ENCODE assay signal across 28 mouse cellular contexts in genomic region chr10:27174271-27174670, GRCm38 (mm10).
DNase-seq lines count a peak whose midpoint lies in the region; ATAC-seq and TF ChIP-seq lines count a peak whose summit lies in the region.
"Had no signal": no experiment of that assay in that cellular context is flagged by ENCODE, and none has a peak within 500 bp of the region (broad histone marks: within the 10 kb centered on the region; RNA-seq: fewer than 3 reads in every experiment).

No protein-coding gene starts in this region.

- no peak overlapping the region for H3K27ac ChIP-seq in lung, embryonic 14.5 days (ENCODE audit: low read depth)
- no peak overlapping the region for H3K27ac ChIP-seq in forebrain, embryonic 15.5 days (replicated peaks)
- H3K27ac ChIP-seq in forebrain, embryonic 14.5 days (ENCODE audit: low read depth, low read length) = no peak overlapping the region
- H3K27ac ChIP-seq: embryonic facial prominence, embryonic 12.5 days; embryonic facial prominence, embryonic 15.5 days; forebrain, embryonic 10.5 days; forebrain, embryonic 13.5 days; heart, embryonic 15.5 days; hindbrain, embryonic 10.5 days; hindbrain, embryonic 13.5 days; intestine, embryonic 15.5 days had no signal

- H3K36me3 ChIP-seq in lung, embryonic 14.5 days (ENCODE audit: insufficient read depth) = no peaks in the 10 kb centered on the region
- no peaks in the 10 kb centered on the region for H3K36me3 ChIP-seq in forebrain, embryonic 15.5 days
- H3K36me3 ChIP-seq in forebrain, embryonic 14.5 days (ENCODE audit: control insufficient read depth, insufficient read depth, low read length) = no peaks in the 10 kb centered on the region
- H3K36me3 ChIP-seq: embryonic facial prominence, embryonic 12.5 days; embryonic facial prominence, embryonic 15.5 days; forebrain, embryonic 10.5 days; heart, embryonic 12.5 days; heart, embryonic 15.5 days; hindbrain, embryonic 10.5 days; hindbrain, embryonic 13.5 days; intestine, embryonic 15.5 days had no signal

- no peaks in the 10 kb centered on the region for H3K9me3 ChIP-seq in lung, embryonic 14.5 days (ENCODE audit: low read depth, low read length)
- no peaks in the 10 kb centered on the region for H3K9me3 ChIP-seq in forebrain, embryonic 15.5 days
- H3K9me3 ChIP-seq in forebrain, embryonic 14.5 days (replicated peaks; ENCODE audit: control insufficient read depth, low read length) = no peaks in the 10 kb centered on the region
- H3K9me3 ChIP-seq: embryonic facial prominence, embryonic 12.5 days; embryonic facial prominence, embryonic 15.5 days; forebrain, embryonic 10.5 days; forebrain, embryonic 13.5 days; heart, embryonic 12.5 days; heart, embryonic 15.5 days; hindbrain, embryonic 10.5 days; hindbrain, embryonic 13.5 days; intestine, embryonic 15.5 days had no signal

- H3K27me3 ChIP-seq in lung, embryonic 14.5 days (ENCODE audit: insufficient read depth, low read length) = no peaks in the 10 kb centered on the region
- H3K27me3 ChIP-seq in forebrain, embryonic 15.5 days = no peaks in the 10 kb centered on the region
- no peaks in the 10 kb centered on the region for H3K27me3 ChIP-seq in forebrain, embryonic 14.5 days (replicated peaks; ENCODE audit: control insufficient read depth, insufficient read depth, low read length)
- H3K27me3 ChIP-seq: embryonic facial prominence, embryonic 12.5 days; embryonic facial prominence, embryonic 15.5 days; forebrain, embryonic 13.5 days; heart, embryonic 12.5 days; heart, embryonic 15.5 days; hindbrain, embryonic 13.5 days; intestine, embryonic 15.5 days had no signal

- no peak overlapping the region for H3K4me2 ChIP-seq in lung, embryonic 14.5 days
- H3K4me2 ChIP-seq in forebrain, embryonic 15.5 days (replicated peaks) = no peak overlapping the region
- H3K4me2 ChIP-seq in forebrain, embryonic 14.5 days (ENCODE audit: low read length) = no peak overlapping the region
- H3K4me2 ChIP-seq: embryonic facial prominence, embryonic 12.5 days; embryonic facial prominence, embryonic 15.5 days; forebrain, embryonic 13.5 days; heart, embryonic 12.5 days; heart, embryonic 15.5 days; hindbrain, embryonic 13.5 days; intestine, embryonic 15.5 days had no signal

- WGBS in lung, embryonic 14.5 days = 77% methylated on average over 2 of the region's 2 CpGs
- WGBS in forebrain, embryonic 15.5 days = 67% methylated on average over 2 of the region's 2 CpGs
- 63% methylated on average over 2 of the region's 2 CpGs for WGBS in forebrain, embryonic 14.5 days

- TF ChIP-seq CTCF in lung, embryonic 14.5 days (IDR thresholded peaks at IDR 0.05; ENCODE audit: low read depth) = no peak

- peak; percentile 11 for DNase-seq in lung, embryonic 14.5 days
- DNase-seq in lung, postnatal 4 days = no peak
- DNase-seq in 3T3-L1 (ENCODE audit: low read depth, low spot score) (peak; percentile 75), NIH3T3 (ENCODE audit: low read depth) (peak; percentile 70)
- DNase-seq in fibroblast of lung, adult 2 months (ENCODE audit: low read depth) = peak; percentile 53
- DNase-seq in forebrain, embryonic 14.5 days (ENCODE audit: low spot score) = no peak
- DNase-seq: adrenal gland, postnatal 14 days; cerebellum, adult 2 months; cerebellum, adult 9-11 months; cerebellum, postnatal 25 days; gastrocnemius, postnatal 25 days; heart, adult 18-20 months; heart, postnatal 10 days; heart, postnatal 36 days had no signal

- no peak for ATAC-seq in lung, embryonic 14.5 days (ENCODE audit: insufficient read depth)
- no peak for ATAC-seq in forebrain, embryonic 15.5 days (replicated peaks)
- ATAC-seq in forebrain, embryonic 14.5 days = no peak
- ATAC-seq: CD4-positive, CD25-positive, alpha-beta regulatory T cell, adult 4 months; forebrain, embryonic 13.5 days; hindbrain, embryonic 16.5 days; intestine, embryonic 15.5 days; Patski had no signal

- no peak overlapping the region for H3K4me3 ChIP-seq in lung, embryonic 14.5 days (ENCODE audit: low read depth, low read length)
- H3K4me3 ChIP-seq in forebrain, embryonic 15.5 days = no peak overlapping the region
- H3K4me3 ChIP-seq in forebrain, embryonic 14.5 days (ENCODE audit: low read depth, low read length) = no peak overlapping the region
- H3K4me3 ChIP-seq: embryonic facial prominence, embryonic 12.5 days; embryonic facial prominence, embryonic 15.5 days; erythroblast, embryonic 14.5 days; forebrain, embryonic 10.5 days; forebrain, embryonic 13.5 days; heart, embryonic 12.5 days; heart, embryonic 15.5 days; hindbrain, embryonic 10.5 days; hindbrain, embryonic 13.5 days; intestine, embryonic 15.5 days had no signal

- no peak overlapping the region for H3K9ac ChIP-seq in lung, embryonic 14.5 days
- no peak overlapping the region for H3K9ac ChIP-seq in forebrain, embryonic 15.5 days (replicated peaks)
- H3K9ac ChIP-seq in forebrain, embryonic 14.5 days (ENCODE audit: low read length) = no peak overlapping the region
- H3K9ac ChIP-seq: embryonic facial prominence, embryonic 12.5 days; embryonic facial prominence, embryonic 15.5 days; forebrain, embryonic 13.5 days; heart, embryonic 12.5 days; heart, embryonic 15.5 days; hindbrain, embryonic 13.5 days; intestine, embryonic 15.5 days had no signal

- H3K4me1 ChIP-seq in lung, embryonic 14.5 days (ENCODE audit: insufficient read depth) = no peaks in the 10 kb centered on the region
- H3K4me1 ChIP-seq in forebrain, embryonic 15.5 days = no peaks in the 10 kb centered on the region
- H3K4me1 ChIP-seq in forebrain, embryonic 14.5 days (ENCODE audit: control insufficient read depth, insufficient read depth, low read length) = no peaks in the 10 kb centered on the region
- H3K4me1 ChIP-seq: embryonic facial prominence, embryonic 12.5 days; embryonic facial prominence, embryonic 15.5 days; forebrain, embryonic 13.5 days; heart, embryonic 12.5 days; heart, embryonic 15.5 days; hindbrain, embryonic 13.5 days; intestine, embryonic 15.5 days had no signal

Comparison
In these comparisons a context has a peak if more than half of its experiments do, and no peak if none do; other contexts are left out.
1. DNase-seq: peak in lung, embryonic 14.5 days (single experiment), 3T3-L1 (single experiment), NIH3T3 (single experiment) and fibroblast of lung, adult 2 months (single experiment); none in lung, postnatal 4 days (0 of 2) and forebrain, embryonic 14.5 days (single experiment).